Mouse (Mus musculus) lung, adult 2 months (tissue): ENCODE results near the gene Klhdc7a.

Experiments
- CTCF ChIP-seq: fragments of 200-500 bp; IDR thresholded peaks from 2 replicates; pipeline ENCODE4 v1.5.1; 2011; ENCODE audit warnings: mild to moderate bottlenecking, low read length, control low read depth; ENCODE audit not compliant: insufficient read depth
- POLR2A ChIP-seq: fragments of 200-500 bp; IDR thresholded peaks from 2 replicates; pipeline ENCODE4 v1.6.1; 2011; ENCODE audit warnings: low read depth, mild to moderate bottlenecking, control low read depth, low read length, borderline replicate concordance; ENCODE audit errors: extremely low read depth

GRCm38 (mm10) chr4:139941831-139942230 lies 26.0 kb downstream of the Klhdc7a start:
- TF ChIP-seq CTCF: no peak
- no peak for TF ChIP-seq POLR2A
